Mouse (Mus musculus) cortical plate, adult 2 months (tissue): ENCODE data around the gene Tial1. TPM values are rescaled to one million over a fixed set of nuclear protein-coding genes. Genes with fewer than 3 reads are reported as not detected.

Experiments used
- H3K27ac ChIP-seq: fragments of 200-500 bp; 2 replicates; pipeline ENCODE4 v1.5.1; 2012; ENCODE audit warnings: low read length, control low read depth, inconsistent platforms; ENCODE audit not compliant: insufficient read depth
- H3K4me1 ChIP-seq: fragments of 200-500 bp; 2 replicates; pipeline ENCODE4 v1.6.1; 2011; ENCODE audit warnings: low read length; ENCODE audit not compliant: control insufficient read depth, insufficient read depth
- H3K4me3 ChIP-seq: fragments of 200-500 bp; 2 replicates; pipeline ENCODE4 v1.5.1; 2011; ENCODE audit warnings: mild to moderate bottlenecking, low read length, control low read depth; ENCODE audit not compliant: insufficient read depth
- CTCF ChIP-seq: fragments of 200-500 bp; IDR thresholded peaks from 2 replicates; pipeline ENCODE4 v1.5.1; 2011; ENCODE audit warnings: mild to moderate bottlenecking, control low read depth, low read length; ENCODE audit not compliant: insufficient read depth; ENCODE audit errors: extremely low read depth
- POLR2A ChIP-seq: fragments of 200-500 bp; IDR thresholded peaks from 2 replicates; pipeline ENCODE4 v1.6.1; 2011; ENCODE audit warnings: mild to moderate bottlenecking, low read length, control low read depth; ENCODE audit not compliant: insufficient read depth; ENCODE audit errors: extremely low read depth
- polyA plus RNA-seq: library from polyadenylated mRNA; depleted of rRNA; stranded (reverse); fragments of >200 nt; gene quantifications from 2 replicates; pipeline ENCODE4 v1.2.3, GENCODE M21; 2012

The Tial1 gene
- polyA plus RNA-seq, 1 experiment: 106 TPM

- H3K4me3 ChIP-seq: peak overlapping the region; percentile 43
- H3K27ac ChIP-seq: no peak overlapping the region
- TF ChIP-seq CTCF: no peak
- no peak for TF ChIP-seq POLR2A
- H3K4me1 ChIP-seq: no peaks in the 10 kb centered on the region
Observed at GRCm38 (mm10) chr7:128417226-128417929, 44.1 kb downstream of the Tial1 start.

GRCm38 (mm10) chr7:128416664-128417063 is 44.9 kb downstream of the Tial1 start:
- no peak for TF ChIP-seq CTCF
- no peak for TF ChIP-seq POLR2A
- H3K4me3 ChIP-seq: peak overlapping the region; percentile 43; the same call in 1 of the 2 replicates

GRCm38 (mm10) chr7:128414433-128414832 is 47.1 kb downstream of the Tial1 start:
- H3K4me3 ChIP-seq: no peak overlapping the region
- H3K4me1 ChIP-seq: no peaks in the 10 kb centered on the region
- H3K27ac ChIP-seq: 0 out of 2 replicates have a peak overlapping the region, but pooled peaks have one; percentile 29
- TF ChIP-seq POLR2A: no peak

More at GRCm38 (mm10) chr7:128416664-128417063, 44.9 kb downstream of the Tial1 start:
- Histone ChIP-seq H3K27ac (no peak overlapping the region), H3K4me1 (no peaks in the 10 kb centered on the region)

- TF ChIP-seq CTCF (no peak), POLR2A (no peak)
- Histone ChIP-seq H3K4me3 (no peak overlapping the region), H3K4me1 (no peaks in the 10 kb centered on the region), H3K27ac (0 out of 2 replicates have a peak overlapping the region, but pooled peaks have one; percentile 45)
Observed at GRCm38 (mm10) chr7:128412071-128412833, 49.3 kb downstream of the Tial1 start.

- no peak for TF ChIP-seq POLR2A
- TF ChIP-seq CTCF: no peak
- no peak overlapping the region for H3K4me3 ChIP-seq
- H3K4me1 ChIP-seq: no peaks in the 10 kb centered on the region
- no peak overlapping the region for H3K27ac ChIP-seq
Observed at GRCm38 (mm10) chr7:128410708-128411413, 50.7 kb downstream of the Tial1 start.

GRCm38 (mm10) chr7:128408265-128408664 is 53.3 kb downstream of the Tial1 start:
- Histone ChIP-seq H3K27ac (no peak overlapping the region), H3K4me3 (no peak overlapping the region), H3K4me1 (no peaks in the 10 kb centered on the region)
- TF ChIP-seq CTCF (no peak), POLR2A (no peak)

GRCm38 (mm10) chr7:128403988-128404387 is 57.5 kb downstream of the Tial1 start:
- Histone ChIP-seq H3K4me1 (no peaks in the 10 kb centered on the region), H3K27ac (no peak overlapping the region), H3K4me3 (no peak overlapping the region)
- no peak for TF ChIP-seq POLR2A

GRCm38 (mm10) chr7:128403586-128403985 is 57.9 kb downstream of the Tial1 start:
- TF ChIP-seq POLR2A (no peak), CTCF (no peak)

GRCm38 (mm10) chr7:128403128-128403527 is 58.4 kb downstream of the Tial1 start:
- Histone ChIP-seq H3K27ac (no peak overlapping the region), H3K4me3 (no peak overlapping the region), H3K4me1 (no peaks in the 10 kb centered on the region)
- no peak for TF ChIP-seq CTCF

More at GRCm38 (mm10) chr7:128403586-128403985, 57.9 kb downstream of the Tial1 start:
- no peak overlapping the region for H3K4me3 ChIP-seq
- H3K27ac ChIP-seq: no peak overlapping the region
- H3K4me1 ChIP-seq: no peaks in the 10 kb centered on the region
